In the genomic region with DNA sequence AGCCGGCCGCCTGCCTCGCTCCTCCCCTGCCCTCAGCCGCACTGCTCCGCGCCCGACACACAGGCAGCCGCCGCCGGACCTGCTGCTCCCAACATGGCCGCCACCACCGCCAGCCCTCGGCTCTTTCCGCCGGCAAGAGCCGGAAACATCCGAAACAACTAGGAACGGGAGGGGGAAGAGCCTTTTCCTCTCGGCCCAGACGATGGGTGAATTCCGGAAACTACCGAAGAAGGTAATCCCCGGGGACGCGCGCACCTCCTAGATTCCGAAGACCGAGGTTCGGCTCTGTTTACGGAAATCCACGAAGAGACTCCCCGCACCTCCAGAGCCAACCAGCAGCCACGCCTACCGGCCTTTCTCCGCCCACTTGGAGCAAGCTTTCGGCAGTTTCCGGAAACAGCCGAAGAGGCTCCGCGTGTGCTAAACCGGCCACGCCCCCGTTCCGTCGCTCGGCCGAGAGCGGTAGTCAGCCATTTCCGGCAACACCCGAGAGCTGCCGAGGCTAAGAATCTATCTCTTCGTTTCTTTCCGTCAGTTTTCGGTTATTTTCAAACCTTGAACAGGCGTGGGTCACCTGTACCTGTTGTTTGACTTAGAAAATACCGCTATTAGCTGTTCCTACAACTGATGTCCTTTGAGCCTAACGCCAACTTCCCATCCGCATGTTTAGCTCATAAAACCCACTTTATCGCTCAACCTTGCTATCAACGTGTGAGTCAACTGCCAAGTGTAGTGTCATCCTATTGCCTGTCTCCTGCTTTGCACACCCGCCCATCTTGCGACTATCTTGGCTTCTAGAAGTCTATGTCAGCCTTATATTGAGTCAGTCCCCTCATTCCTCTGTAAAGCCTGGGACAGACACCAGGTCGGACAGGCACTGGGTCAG, we compare ENCODE assay signal across 8 mouse cellular contexts. TPM values are rescaled to one million over a fixed set of nuclear protein-coding genes. Genes with fewer than 3 reads are reported as not detected.
A peak's percentile ranks its signal among the peaks of the same experiment; 100 is the strongest.
DNase-seq lines count a peak whose midpoint lies in the region; ATAC-seq lines count a peak whose summit lies in the region.

Gene Mark2, minus strand, starts transcription at position 349 of the 886 bp plus-strand sequence.

- H3K27ac ChIP-seq in brown adipose tissue, adult 24 weeks (replicated peaks; ENCODE audit: low read depth, low read length), result peak within 1 kb of the TSS; percentile 79
- peak within 1 kb of the TSS; percentile 91 for H3K27ac ChIP-seq in heart, embryonic 13.5 days (replicated peaks)
- peak within 1 kb of the TSS; percentile 93 for H3K27ac ChIP-seq in liver, embryonic 12.5 days
- H3K27ac ChIP-seq in stomach, embryonic 15.5 days, result peak within 1 kb of the TSS; percentile 90

- H3K4me3 ChIP-seq in brown adipose tissue, adult 24 weeks (ENCODE audit: insufficient read depth, low read depth, low read length), result peak within 1 kb of the TSS; percentile 93
- H3K4me3 ChIP-seq in heart, embryonic 13.5 days, result peak within 1 kb of the TSS; percentile 97
- peak within 1 kb of the TSS; percentile 91 for H3K4me3 ChIP-seq in liver, embryonic 12.5 days
- H3K4me3 ChIP-seq in stomach, embryonic 15.5 days (replicated peaks), result peak within 1 kb of the TSS; percentile 89

- H3K9ac ChIP-seq in heart, embryonic 13.5 days, result peak within 1 kb of the TSS; percentile 99
- H3K9ac ChIP-seq in liver, embryonic 12.5 days, result peak within 1 kb of the TSS; percentile 95
- H3K9ac ChIP-seq in stomach, embryonic 15.5 days, result peak within 1 kb of the TSS; percentile 97

- H3K4me2 ChIP-seq in heart, embryonic 13.5 days, result peak within 1 kb of the TSS; percentile 93
- peak within 1 kb of the TSS; percentile 94 for H3K4me2 ChIP-seq in liver, embryonic 12.5 days
- H3K4me2 ChIP-seq in stomach, embryonic 15.5 days, result peak within 1 kb of the TSS; percentile 74

- H3K4me1 ChIP-seq in brown adipose tissue, adult 24 weeks (ENCODE audit: control insufficient read depth, insufficient read depth, insufficient read length, low read length), result peaks cover 21% of the 10 kb centered on the region
- peaks cover 45% of the 10 kb centered on the region for H3K4me1 ChIP-seq in heart, embryonic 13.5 days
- H3K4me1 ChIP-seq in liver, embryonic 12.5 days, result peaks cover 49% of the 10 kb centered on the region
- peaks cover 28% of the 10 kb centered on the region for H3K4me1 ChIP-seq in stomach, embryonic 15.5 days

- H3K9me3 ChIP-seq in heart, embryonic 13.5 days, result no peaks in the 10 kb centered on the region
- no peaks in the 10 kb centered on the region for H3K9me3 ChIP-seq in liver, embryonic 12.5 days (replicated peaks)
- no peaks in the 10 kb centered on the region for H3K9me3 ChIP-seq in stomach, embryonic 15.5 days

- 1% methylated on average over 63 of the region's 63 CpGs for WGBS in heart, embryonic 13.5 days
- WGBS in liver, embryonic 12.5 days (ENCODE audit: insufficient replicate concordance), result 2% methylated on average over 61 of the region's 63 CpGs
- 1% methylated on average over 63 of the region's 63 CpGs for WGBS in stomach, embryonic 15.5 days

- H3K36me3 ChIP-seq in heart, embryonic 13.5 days, result no peaks in the 10 kb centered on the region
- H3K36me3 ChIP-seq in liver, embryonic 12.5 days, result peaks cover 8% of the 10 kb centered on the region; the same call in 1 of the 2 replicates
- H3K36me3 ChIP-seq in stomach, embryonic 15.5 days, result no peaks in the 10 kb centered on the region

- DNase-seq in CD4-positive, CD25-positive, alpha-beta regulatory T cell, adult 2 months (ENCODE audit: low read depth, low spot score), result peak; percentile 100
- DNase-seq in fat pad, adult 2 months (ENCODE audit: extremely low read depth, low read depth, low spot score), result peak; percentile 86
- DNase-seq in kidney, postnatal 10 days, result peak; percentile 100
- peak; percentile 99 for DNase-seq in natural killer cell, adult 2 months (ENCODE audit: low spot score in 2 of 2)

- no peaks in the 10 kb centered on the region for H3K27me3 ChIP-seq in heart, embryonic 13.5 days (replicated peaks)
- no peaks in the 10 kb centered on the region for H3K27me3 ChIP-seq in liver, embryonic 12.5 days (replicated peaks)
- no peaks in the 10 kb centered on the region for H3K27me3 ChIP-seq in stomach, embryonic 15.5 days (replicated peaks)

- ATAC-seq in heart, embryonic 13.5 days (ENCODE audit: extremely low read depth, insufficient number of reproducible peaks, low FRiP score, low TSS enrichment), result peak; percentile 87
- ATAC-seq in liver, embryonic 12.5 days, result peak; percentile 87
- peak; percentile 92 for ATAC-seq in stomach, embryonic 15.5 days (ENCODE audit: insufficient read depth, low FRiP score, low read depth)

RNA-seq across cellular contexts. Expression of gene Mark2, which starts in this region (rescaled TPM):
- 24.1 and 35.4 TPM in 2 replicates for polyA plus RNA-seq in brown adipose tissue, adult 24 weeks (2012; ENCODE audit: insufficient read depth, insufficient read length, missing spikeins)
- 27.3 and 28.8 TPM in 2 replicates for polyA plus RNA-seq in heart, embryonic 13.5 days (2015; fragmentation: Nextera tagmentation; extraction: Ambion mirVana)
- polyA plus RNA-seq in liver, embryonic 12.5 days (2016; fragmentation: Nextera tagmentation; extraction: Ambion mirVana), result 41.3 and 42.0 TPM in 2 replicates
- polyA plus RNA-seq in stomach, embryonic 15.5 days (2015; fragmentation: Nextera tagmentation; extraction: Ambion mirVana), result 55.7 and 57.7 TPM in 2 replicates

Comparison
In these comparisons a context has a peak if more than half of its experiments do, and no peak if none do; other contexts are left out.
1. Peak in every context shown above with its lines: DNase-seq, ATAC-seq, H3K4me3 ChIP-seq and H3K27ac ChIP-seq.